Mouse (Mus musculus) frontal cortex, postnatal 36 days (tissue): Measurements from ENCODE around the gene Ptprg.
A peak's percentile ranks its signal among the peaks of the same experiment; 100 is the strongest.
"Not testable (repeated sequence)": the region's sequence is repeated elsewhere in the genome, so short reads cannot be mapped to it uniquely, and the experiment has no call there.

Source experiments
- DNase-seq, 2 experiments: peaks; one replicate each; pipeline ENCODE4 v3.0.0; 2022; ENCODE audit warnings: low spot score in 2 of 2

Ptprg gene

GRCm38 (mm10) chr14:12199956-12200950 is 646.9 kb downstream of the Ptprg start:
- DNase-seq, result no peak

- DNase-seq, result no peak
These were observed 648.9 kb downstream of the Ptprg start for GRCm38 (mm10) chr14:12202214-12202613.

- DNase-seq, result no peak
These were observed 649.7 kb downstream of the Ptprg start for GRCm38 (mm10) chr14:12203081-12203480.

- DNase-seq, result peak in 1 of 2 experiments; percentile 47
These were observed 652.8 kb downstream of the Ptprg start for GRCm38 (mm10) chr14:12206138-12206537.

- DNase-seq, result peak in 1 of 2 experiments; percentile 37
These were observed 655.2 kb downstream of the Ptprg start for GRCm38 (mm10) chr14:12208554-12208953.

- DNase-seq, result no peak
These were observed 665.3 kb downstream of the Ptprg start for GRCm38 (mm10) chr14:12218544-12219150.

GRCm38 (mm10) chr14:12219877-12220276 is 666.5 kb downstream of the Ptprg start:
- DNase-seq, result no peak

- DNase-seq, result no peak
These were observed 667.2 kb downstream of the Ptprg start for GRCm38 (mm10) chr14:12220540-12220939.

GRCm38 (mm10) chr14:12221571-12221970 is 668.2 kb downstream of the Ptprg start:
- DNase-seq, result no peak

GRCm38 (mm10) chr14:12243726-12244125 is 690.4 kb downstream of the Ptprg start:
- DNase-seq, result no peak

- no peak for DNase-seq
These were observed 722.7 kb downstream of the Ptprg start for GRCm38 (mm10) chr14:12276031-12276430.

- DNase-seq, result no peak
These were observed 730.3 kb downstream of the Ptprg start, which contains the start of gene Gm49355 for GRCm38 (mm10) chr14:12283641-12284040. Gm49355 (plus strand) TSS chr14:12283976.

- peak; percentile 85 to 90 for DNase-seq
These were observed 731.0 kb downstream of the Ptprg start, which contains the start of gene 3830406C13Rik for GRCm38 (mm10) chr14:12284141-12284912. 3830406C13Rik (plus strand) TSS chr14:12284173.

GRCm38 (mm10) chr14:12289747-12290146 is 736.4 kb downstream of the Ptprg start:
- not testable (repeated sequence) for DNase-seq
